Mouse (Mus musculus) liver, embryonic 14.5 days (tissue): ENCODE measurements at regions not wholly inside any gene's neighbourhood (a gene's known extent, or its start where the extent isn't known, plus 50 kb on each side); places are given as distances from the start of the nearest gene placed in this dataset.

ENCODE experiments used
- CTCF ChIP-seq: IDR thresholded peaks from 2 replicates; pipeline ENCODE4 v1.5.1; 2016; ENCODE audit warnings: antibody characterized with exemption, low read depth, control low read depth
- EP300 ChIP-seq: IDR thresholded peaks from 2 replicates; pipeline ENCODE4 v1.6.1; 2016; ENCODE audit warnings: antibody characterized with exemption, low read depth

DNA sequence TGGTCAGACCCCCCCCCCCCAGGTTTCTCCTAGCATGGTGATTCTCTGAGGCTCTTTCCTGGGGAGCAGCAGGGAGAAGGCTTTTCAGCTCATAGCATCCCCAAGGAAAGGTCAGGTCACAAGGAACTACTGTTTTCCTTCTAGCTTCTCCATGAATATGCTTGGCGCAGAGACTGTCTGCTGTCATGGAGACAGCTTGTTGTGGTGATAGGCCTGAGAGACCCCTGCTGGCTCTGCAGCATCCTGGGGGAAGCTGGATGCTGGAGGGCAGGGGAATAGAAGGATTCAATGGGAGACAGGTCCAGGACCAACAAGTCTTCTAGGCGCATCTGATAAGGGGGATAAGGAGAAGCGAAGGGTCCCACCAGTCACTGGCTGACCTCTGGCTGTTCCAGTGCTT, 178.1 kb downstream of the Utp6 start:
- TF ChIP-seq CTCF, result no peak
- TF ChIP-seq EP300, result no peak
